Mouse (Mus musculus): ENCODE measurements around the gene Gm44579.

GRCm38 (mm10) chr15:98172113-98172512 is 48.7 kb downstream of the Gm44579 start:
- no peak for TF ChIP-seq CTCF (IDR thresholded peaks at IDR 0.05)
- no peak for TF ChIP-seq EP300 (IDR thresholded peaks at IDR 0.05)

Data from lung, postnatal 0 days (tissue).